Mouse (Mus musculus) lung, embryonic 16.5 days (tissue): ENCODE results near the gene Klkb1. TPM values are rescaled to one million over a fixed set of nuclear protein-coding genes. Genes with fewer than 3 reads are reported as not detected.

ENCODE experiments used
- ATAC-seq: fragments of 200-750 bp; cut with Nextera tagmentation; 2 replicates; pipeline ENCODE4 v1.8.0; 2017; ENCODE audit warnings: low read depth, mild to moderate bottlenecking, moderate library complexity
- H3K27ac ChIP-seq: fragments of 300-500 bp; sonication (generic); 2 replicates; pipeline ENCODE4 v1.5.1; 2014; ENCODE audit warnings: mild to moderate bottlenecking, control low read depth, low read length
- H3K27me3 ChIP-seq: fragments of 300-500 bp; sonication (generic); 2 replicates; pipeline ENCODE4 v1.6.1; 2014; ENCODE audit warnings: low read depth, low read length, mixed read lengths; ENCODE audit not compliant: control insufficient read depth, insufficient read depth
- H3K36me3 ChIP-seq: fragments of 300-500 bp; sonication (generic); 2 replicates; pipeline ENCODE4 v1.6.1; 2014; ENCODE audit warnings: low read length; ENCODE audit not compliant: control insufficient read depth, insufficient read depth
- H3K4me1 ChIP-seq: fragments of 300-500 bp; sonication (generic); replicated peaks from 2 replicates; pipeline ENCODE4 v1.6.1; 2014; ENCODE audit warnings: low read length, mixed read lengths; ENCODE audit not compliant: control insufficient read depth, insufficient read depth
- H3K4me2 ChIP-seq: fragments of 300-500 bp; sonication (generic); 2 replicates; pipeline ENCODE4 v1.6.1; 2014; ENCODE audit warnings: low read depth, low read length, control low read depth
- H3K4me3 ChIP-seq: fragments of 300-500 bp; sonication (generic); 2 replicates; pipeline ENCODE4 v1.5.1; 2014; ENCODE audit warnings: mild to moderate bottlenecking, low read length, control low read depth
- H3K9ac ChIP-seq: fragments of 300-500 bp; sonication (generic); 2 replicates; pipeline ENCODE4 v1.6.1; 2014; ENCODE audit warnings: low read length, control low read depth
- H3K9me3 ChIP-seq: fragments of 300-500 bp; sonication (generic); 2 replicates; pipeline ENCODE4 v1.6.1; 2016; ENCODE audit warnings: low read length; ENCODE audit not compliant: control insufficient read depth
- WGBS: fragments of 180-500 bp; shearing (Covaris S2); extraction: QIAGEN DNeasy Blood & Tissue Kit; methylation state at CpG from one replicate; pipeline ENCODE4 v1.1.7; 2014; 5-methylcytosine and 5-hydroxymethylcytosine counted together
- polyA plus RNA-seq: library from polyadenylated mRNA; unstranded; fragments of >200 nt; fragmentation: Nextera tagmentation; extraction: Ambion mirVana; gene quantifications from 2 replicates; pipeline ENCODE4 v1.2.1, GENCODE M21; 2015

Gene Klkb1
- polyA plus RNA-seq, 1 experiment from 2014 or later = 0.03 TPM

DNA sequence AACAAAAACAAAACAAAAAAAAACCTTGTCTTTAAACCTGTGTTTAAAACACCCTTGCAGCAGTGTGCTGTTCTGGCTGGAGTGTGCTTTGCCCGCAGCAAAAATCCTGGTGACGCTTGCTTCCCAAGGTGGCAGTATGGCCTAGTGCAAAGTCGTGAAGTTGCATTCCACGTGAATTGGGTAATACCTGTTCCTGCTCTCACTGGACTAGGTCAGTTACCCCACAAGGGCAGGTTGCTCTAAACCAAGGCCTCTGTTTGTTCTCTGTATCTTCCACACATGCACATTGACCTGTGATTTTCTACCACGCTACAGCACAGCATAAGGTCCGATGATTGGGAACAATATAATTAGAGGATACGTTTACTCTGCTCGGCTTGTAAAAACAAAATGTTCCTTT lies 13.0 kb downstream of the Klkb1 start:
- H3K4me2 ChIP-seq = no peak overlapping the region
- no peaks in the 10 kb centered on the region for H3K4me1 ChIP-seq
- ATAC-seq = no peak
- no peaks in the 10 kb centered on the region for H3K27me3 ChIP-seq
- H3K36me3 ChIP-seq = no peaks in the 10 kb centered on the region
- 62% methylated on average over 8 of the region's 8 CpGs for WGBS
- H3K9ac ChIP-seq = no peak overlapping the region
- no peak overlapping the region for H3K4me3 ChIP-seq
- no peak overlapping the region for H3K27ac ChIP-seq
- no peaks in the 10 kb centered on the region for H3K9me3 ChIP-seq

- 61% methylated on average over 3 of the region's 3 CpGs for WGBS
These were observed 17.2 kb downstream of the Klkb1 start for GRCm38 (mm10) chr8:45277453-45277852.

GRCm38 (mm10) chr8:45274317-45274716 lies 20.3 kb downstream of the Klkb1 start:
- H3K9ac ChIP-seq = no peak overlapping the region
- H3K27ac ChIP-seq = no peak overlapping the region
- H3K4me3 ChIP-seq = no peak overlapping the region
- no peaks in the 10 kb centered on the region for H3K4me1 ChIP-seq
- H3K4me2 ChIP-seq = no peak overlapping the region
- 72% methylated on average over 4 of the region's 4 CpGs for WGBS
- H3K36me3 ChIP-seq = no peaks in the 10 kb centered on the region
- ATAC-seq = no peak
- no peaks in the 10 kb centered on the region for H3K9me3 ChIP-seq
- H3K27me3 ChIP-seq = no peaks in the 10 kb centered on the region

More at GRCm38 (mm10) chr8:45277453-45277852, 17.2 kb downstream of the Klkb1 start:
- H3K27me3 ChIP-seq = no peaks in the 10 kb centered on the region
- H3K9ac ChIP-seq = no peak overlapping the region
- no peak overlapping the region for H3K4me3 ChIP-seq
- no peak overlapping the region for H3K27ac ChIP-seq
- no peaks in the 10 kb centered on the region for H3K9me3 ChIP-seq
- H3K36me3 ChIP-seq = no peaks in the 10 kb centered on the region
- no peak for ATAC-seq
- H3K4me1 ChIP-seq = no peaks in the 10 kb centered on the region
- no peak overlapping the region for H3K4me2 ChIP-seq

- Histone ChIP-seq H3K27me3 (no peaks in the 10 kb centered on the region), H3K27ac (no peak overlapping the region), H3K36me3 (no peaks in the 10 kb centered on the region), H3K4me2 (no peak overlapping the region), H3K9me3 (no peaks in the 10 kb centered on the region), H3K9ac (no peak overlapping the region), H3K4me1 (peaks cover 7% of the 10 kb centered on the region; the same call in 1 of the 2 replicates), H3K4me3 (no peak overlapping the region)
- ATAC-seq = no peak
These were observed 25.6 kb downstream of the Klkb1 start for GRCm38 (mm10) chr8:45269056-45269455.

- Histone ChIP-seq H3K36me3 (no peaks in the 10 kb centered on the region), H3K27ac (no peak overlapping the region)
- ATAC-seq = no peak
These were observed 26.2 kb downstream of the Klkb1 start for GRCm38 (mm10) chr8:45268485-45268884.

GRCm38 (mm10) chr8:45267611-45268391 lies 26.9 kb downstream of the Klkb1 start:
- Histone ChIP-seq H3K27me3 (no peaks in the 10 kb centered on the region), H3K4me1 (peaks cover 7% of the 10 kb centered on the region; the same call in 1 of the 2 replicates), H3K4me3 (no peak overlapping the region), H3K9me3 (no peaks in the 10 kb centered on the region), H3K4me2 (no peak overlapping the region), H3K9ac (no peak overlapping the region), H3K27ac (no peak overlapping the region), H3K36me3 (no peaks in the 10 kb centered on the region)
- 52% methylated on average over 4 of the region's 4 CpGs for WGBS
- ATAC-seq = peak; percentile 82

More at GRCm38 (mm10) chr8:45268485-45268884, 26.2 kb downstream of the Klkb1 start:
- H3K9me3 ChIP-seq = no peaks in the 10 kb centered on the region
- H3K4me2 ChIP-seq = no peak overlapping the region
- H3K9ac ChIP-seq = no peak overlapping the region
- H3K4me1 ChIP-seq = peaks cover 7% of the 10 kb centered on the region; the same call in 1 of the 2 replicates
- no peaks in the 10 kb centered on the region for H3K27me3 ChIP-seq
- H3K4me3 ChIP-seq = no peak overlapping the region

- Histone ChIP-seq H3K9me3 (no peaks in the 10 kb centered on the region), H3K36me3 (no peaks in the 10 kb centered on the region), H3K27me3 (no peaks in the 10 kb centered on the region), H3K9ac (no peak overlapping the region), H3K4me1 (peaks cover 7% of the 10 kb centered on the region; the same call in 1 of the 2 replicates), H3K4me3 (no peak overlapping the region), H3K4me2 (no peak overlapping the region), H3K27ac (peak overlapping the region; percentile 12; the same call in 1 of the 2 replicates)
- peak; percentile 57 for ATAC-seq
- WGBS = 48% methylated on average over 8 of the region's 8 CpGs
These were observed 27.7 kb downstream of the Klkb1 start for GRCm38 (mm10) chr8:45266993-45267392.

- Histone ChIP-seq H3K27me3 (no peaks in the 10 kb centered on the region), H3K27ac (no peak overlapping the region), H3K36me3 (no peaks in the 10 kb centered on the region), H3K9ac (no peak overlapping the region), H3K4me2 (no peak overlapping the region), H3K9me3 (no peaks in the 10 kb centered on the region), H3K4me1 (peaks cover 7% of the 10 kb centered on the region; the same call in 1 of the 2 replicates), H3K4me3 (no peak overlapping the region)
- no peak for ATAC-seq
- WGBS = 80% methylated on average over 4 of the region's 4 CpGs
These were observed 29.7 kb downstream of the Klkb1 start for GRCm38 (mm10) chr8:45264918-45265317.

DNA sequence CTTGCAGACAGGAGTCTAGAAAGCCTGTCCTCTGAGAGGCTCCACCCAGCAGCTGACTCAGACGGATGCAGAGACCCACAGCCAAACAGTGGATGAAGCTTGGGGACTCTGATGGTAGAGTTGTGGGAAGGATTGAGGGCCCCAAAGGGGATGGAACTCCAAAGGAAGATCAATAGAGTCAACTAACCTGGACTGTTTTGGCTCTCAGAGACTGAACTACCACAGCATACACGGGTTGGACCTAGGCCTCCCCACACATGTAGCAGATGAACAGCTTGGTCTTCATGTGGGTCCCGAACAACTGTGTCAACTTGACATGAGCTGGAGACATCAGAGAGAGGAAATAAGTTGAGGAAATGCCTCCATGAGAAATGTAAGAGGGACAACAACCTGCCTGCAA lies 31.8 kb downstream of the Klkb1 start:
- no peak overlapping the region for H3K4me3 ChIP-seq
- H3K9me3 ChIP-seq = no peaks in the 10 kb centered on the region
- no peaks in the 10 kb centered on the region for H3K36me3 ChIP-seq
- H3K27ac ChIP-seq = no peak overlapping the region
- H3K9ac ChIP-seq = no peak overlapping the region
- H3K4me2 ChIP-seq = no peak overlapping the region
- ATAC-seq = no peak
- H3K27me3 ChIP-seq = no peaks in the 10 kb centered on the region
- H3K4me1 ChIP-seq = peaks cover 2% of the 10 kb centered on the region; the same call in 1 of the 2 replicates
- 76% methylated on average over 3 of the region's 3 CpGs for WGBS
